Mouse (Mus musculus) neutrophil, adult 5-6 weeks (primary cell): Measurements from ENCODE around the gene Pde10a. TPM values are rescaled to one million over a fixed set of nuclear protein-coding genes. Genes with fewer than 3 reads are reported as not detected.
"Not testable (repeated sequence)": the region's sequence is repeated elsewhere in the genome, so short reads cannot be mapped to it uniquely, and the experiment has no call there.

Experiments
- ATAC-seq: fragments of 151-379, 151-347 bp; 2 replicates; pipeline ENCODE4 v1.8.0; 2017; ENCODE audit warnings: mild to moderate bottlenecking, moderate TSS enrichment; ENCODE audit not compliant: insufficient number of reproducible peaks, poor library complexity, low FRiP score, severe bottlenecking; ENCODE audit errors: extremely low read depth
- total RNA-seq: library from RNA; stranded (forward); fragments of 200-1000 nt; gene quantifications from 2 replicates; pipeline ENCODE4 v1.2.3, GENCODE M21; 2017

Pde10a gene
- total RNA-seq, 1 experiment from 2014 or later, result not detected

DNA sequence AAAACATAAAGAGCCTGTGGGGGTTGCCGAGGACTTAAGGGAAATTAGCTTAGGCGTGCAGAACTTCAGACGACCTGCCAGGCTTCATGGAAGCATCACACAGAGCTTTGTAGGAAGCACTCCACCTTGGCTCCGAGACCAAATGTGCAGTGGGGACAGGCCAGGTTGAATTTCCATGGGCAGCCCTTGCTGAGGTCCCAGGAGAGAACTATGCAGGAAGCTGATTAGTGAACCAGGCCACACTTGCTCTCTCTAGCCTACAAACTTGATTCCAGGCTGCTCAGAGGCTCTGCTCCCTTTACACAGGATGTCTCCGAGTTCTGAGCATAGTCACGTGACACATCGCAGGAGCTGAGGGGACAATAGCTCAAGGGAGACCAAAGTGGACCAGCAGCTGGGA lies 175.9 kb downstream of the Pde10a start:
- no peak for ATAC-seq

GRCm38 (mm10) chr17:8702503-8702902 lies 177.3 kb downstream of the Pde10a start:
- no peak for ATAC-seq

DNA sequence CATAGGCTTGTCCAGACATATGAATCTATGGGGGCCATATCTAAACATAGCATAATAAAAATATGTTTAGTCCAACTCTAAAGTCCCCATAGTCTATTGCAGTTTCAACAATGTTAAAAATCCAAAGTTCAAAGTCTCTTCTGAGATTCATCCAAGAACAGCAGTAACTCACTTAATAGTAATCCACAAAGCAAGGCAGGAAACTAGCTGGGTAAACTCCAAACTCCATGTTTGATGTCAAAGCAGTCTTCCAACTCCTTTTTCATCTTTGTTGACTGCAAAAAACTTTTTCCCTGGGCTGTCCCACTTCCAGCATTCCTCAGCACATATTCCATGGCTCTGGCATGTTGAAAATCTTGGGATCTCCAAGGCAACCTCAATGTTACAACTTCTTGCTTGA lies 182.8 kb downstream of the Pde10a start:
- no peak for ATAC-seq

- ATAC-seq, result not testable (repeated sequence)
Measured at GRCm38 (mm10) chr17:8712734-8713133, 187.6 kb downstream of the Pde10a start.

DNA sequence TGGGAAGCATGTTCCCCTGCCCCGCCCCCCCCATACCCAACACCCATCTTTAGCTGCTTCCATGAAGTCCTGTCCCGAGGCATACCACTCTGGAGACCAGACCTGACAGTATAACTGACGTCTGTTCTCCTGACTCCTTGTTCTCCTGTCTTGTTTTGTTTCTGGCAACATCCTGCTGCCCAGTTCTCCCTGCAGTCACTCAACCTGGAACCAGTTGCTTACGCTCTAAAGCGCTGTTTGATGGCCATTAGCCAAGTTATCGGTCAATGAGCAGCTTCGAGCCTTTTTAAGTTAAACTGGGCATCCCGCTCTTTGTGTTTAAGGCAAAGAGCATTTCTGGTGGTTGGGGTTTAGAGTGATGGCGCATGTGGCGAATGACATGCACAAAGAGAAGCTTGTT lies 195.8 kb downstream of the Pde10a start:
- no peak for ATAC-seq

DNA sequence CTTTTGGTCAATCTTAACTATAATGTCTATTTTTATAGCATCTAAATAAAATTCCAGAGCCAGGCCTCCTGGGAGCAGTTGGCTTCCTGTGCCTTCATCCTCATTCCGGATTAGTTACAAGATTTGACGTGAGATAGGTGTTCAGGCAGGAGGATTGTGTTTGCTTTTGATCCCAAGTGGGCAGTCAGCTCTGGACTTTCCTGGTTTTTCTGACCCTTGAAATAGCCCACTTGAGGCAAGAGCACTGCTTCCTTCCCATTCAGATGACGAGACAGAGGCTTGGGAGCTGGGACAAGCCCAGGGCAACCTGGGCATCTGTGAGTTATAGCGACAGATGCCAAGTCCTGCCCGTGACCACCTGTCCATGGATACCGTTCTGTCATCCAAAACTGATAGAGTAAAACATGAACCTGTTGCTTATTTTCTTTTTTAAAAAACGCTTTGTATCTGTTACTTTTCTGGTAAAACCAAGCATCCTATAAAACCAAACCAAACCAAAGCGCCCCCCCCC lies 199.3 kb downstream of the Pde10a start:
- ATAC-seq, result no peak

- ATAC-seq, result no peak
Measured at GRCm38 (mm10) chr17:8728646-8729045, 203.5 kb downstream of the Pde10a start.

DNA sequence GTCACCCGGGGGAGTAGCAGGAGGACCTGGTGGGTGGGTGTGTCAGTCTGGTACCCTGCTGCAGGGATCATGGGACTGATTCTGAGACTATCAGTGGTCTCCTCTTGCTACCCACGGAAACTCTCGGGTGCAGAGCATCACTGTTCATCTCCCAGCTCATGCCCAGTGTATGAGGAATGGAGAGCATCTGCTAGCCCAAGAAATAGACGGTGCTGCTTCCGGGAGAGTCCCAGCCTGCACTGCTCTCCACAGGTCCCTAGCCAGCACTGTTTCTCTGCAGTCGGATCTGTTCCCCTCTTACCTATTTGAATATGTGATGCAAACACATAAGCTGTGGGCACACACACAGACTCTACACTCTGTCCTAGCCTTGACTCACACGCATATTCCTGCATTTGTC lies 204.6 kb downstream of the Pde10a start:
- ATAC-seq, result no peak

GRCm38 (mm10) chr17:8731073-8731472 lies 205.9 kb downstream of the Pde10a start:
- ATAC-seq, result no peak

GRCm38 (mm10) chr17:8736259-8736658 lies 211.1 kb downstream of the Pde10a start:
- no peak for ATAC-seq

- no peak for ATAC-seq
Measured at GRCm38 (mm10) chr17:8742772-8743171, 217.6 kb downstream of the Pde10a start.

- ATAC-seq, result no peak
Measured at GRCm38 (mm10) chr17:8745334-8745733, 220.2 kb downstream of the Pde10a start.

DNA sequence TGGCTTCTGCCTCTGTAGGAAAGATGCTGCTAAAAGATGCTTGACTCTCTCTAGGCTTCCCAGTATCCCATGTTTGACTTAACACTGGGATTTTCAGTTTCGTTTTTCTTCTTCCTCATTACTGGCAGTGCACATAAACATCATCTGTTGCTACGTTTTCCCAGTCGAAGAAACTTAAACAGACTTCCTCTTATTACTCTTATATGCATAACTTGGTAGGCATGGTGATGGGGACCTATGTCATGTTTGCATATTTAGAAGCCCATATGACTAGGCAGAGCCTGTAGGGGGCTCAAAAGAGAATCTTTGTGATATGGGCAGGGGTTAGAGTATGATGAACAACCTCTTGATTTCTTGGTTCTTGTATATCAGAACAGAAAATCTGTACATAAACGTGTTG lies 224.3 kb downstream of the Pde10a start:
- no peak for ATAC-seq

DNA sequence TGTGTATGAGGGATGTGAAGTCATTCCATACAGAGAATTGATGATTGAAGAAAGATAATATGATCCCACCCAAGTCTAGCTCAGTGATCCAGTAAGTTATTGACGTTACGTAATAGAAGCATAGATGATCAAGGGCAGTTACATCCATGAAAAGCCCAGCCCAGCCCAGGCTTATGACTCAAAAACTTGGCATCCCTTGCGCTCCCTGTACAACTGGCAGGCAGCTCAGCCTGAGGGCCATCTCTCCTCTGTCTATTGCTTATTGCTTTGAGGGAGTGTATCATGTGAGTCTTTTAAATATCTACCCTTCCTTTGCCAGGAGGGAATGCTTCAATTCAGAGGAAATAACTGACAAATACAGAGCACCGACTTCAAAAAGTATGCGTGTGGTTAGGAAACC lies 232.4 kb downstream of the Pde10a start:
- ATAC-seq, result no peak

DNA sequence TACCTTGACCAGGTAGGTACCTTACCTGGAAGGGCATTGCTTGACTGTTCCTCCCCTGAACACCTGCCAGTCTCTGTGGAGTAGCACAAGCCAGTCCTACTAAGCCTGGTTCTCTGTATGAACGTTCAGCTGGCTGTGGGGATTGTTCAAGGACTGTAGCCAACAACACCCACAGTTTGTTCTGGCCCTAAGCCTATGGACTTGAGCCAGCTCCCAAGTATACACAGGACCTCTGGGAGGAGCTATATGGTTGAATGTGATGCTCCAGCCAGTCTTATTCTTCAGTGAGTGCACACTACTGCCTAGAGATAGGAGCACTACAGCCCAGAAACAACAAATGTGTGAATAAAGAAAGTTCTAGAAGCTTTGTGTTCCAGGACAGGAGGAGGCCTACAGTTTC lies 238.1 kb downstream of the Pde10a start:
- ATAC-seq, result no peak

- no peak for ATAC-seq
Measured at GRCm38 (mm10) chr17:8765987-8766576, 240.9 kb downstream of the Pde10a start.

- no peak for ATAC-seq
Measured at GRCm38 (mm10) chr17:8769155-8769554, 244.0 kb downstream of the Pde10a start.

- ATAC-seq, result no peak
Measured at GRCm38 (mm10) chr17:8773391-8773790, 248.2 kb downstream of the Pde10a start.

DNA sequence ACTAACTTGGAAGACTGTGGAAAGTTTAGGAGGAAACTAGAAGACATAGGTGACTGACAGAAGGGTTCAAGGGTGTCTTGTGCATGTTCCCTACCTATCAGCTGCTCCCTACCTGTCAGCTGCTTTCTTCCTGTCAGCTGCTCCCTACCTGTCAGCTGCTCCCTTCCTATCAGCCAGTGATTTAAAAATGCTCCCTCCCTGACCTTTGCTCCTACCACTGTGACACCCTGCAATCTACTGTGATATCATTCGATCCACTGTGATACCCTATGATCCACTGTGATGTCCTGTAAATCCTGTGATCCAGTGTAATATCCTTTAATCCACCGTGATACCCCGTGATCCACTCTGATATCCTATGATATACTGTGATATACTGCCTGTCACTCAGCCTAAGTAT lies 249.1 kb downstream of the Pde10a start:
- ATAC-seq, result no peak

DNA sequence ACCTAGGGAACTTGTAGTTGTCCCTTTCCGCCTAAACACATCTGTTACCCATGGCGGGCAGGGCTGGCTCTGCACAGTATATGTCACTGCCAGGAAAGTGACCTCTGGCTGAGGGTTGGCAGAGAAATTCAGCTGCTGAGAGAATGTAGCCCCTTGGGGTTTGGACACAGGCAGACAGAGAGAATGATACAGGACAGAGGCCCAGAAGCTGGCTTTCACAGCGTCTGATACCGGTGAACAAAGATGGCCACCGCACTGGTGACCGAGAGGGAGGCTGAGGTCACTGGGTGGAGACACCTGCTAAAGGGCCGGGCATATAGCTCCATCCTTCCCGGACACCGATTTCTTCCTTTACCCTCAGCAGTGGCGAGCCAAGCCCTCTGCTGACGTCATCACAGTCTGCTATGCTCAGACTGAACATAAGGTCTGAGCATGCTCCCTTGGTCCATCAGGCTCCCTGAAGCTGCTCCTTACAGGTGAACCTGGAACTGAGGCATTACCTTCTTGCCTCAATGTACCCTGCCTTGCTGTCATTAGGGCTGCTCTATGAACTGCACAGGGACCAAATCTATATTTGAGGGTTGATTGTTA lies 250.5 kb downstream of the Pde10a start:
- ATAC-seq, result no peak

DNA sequence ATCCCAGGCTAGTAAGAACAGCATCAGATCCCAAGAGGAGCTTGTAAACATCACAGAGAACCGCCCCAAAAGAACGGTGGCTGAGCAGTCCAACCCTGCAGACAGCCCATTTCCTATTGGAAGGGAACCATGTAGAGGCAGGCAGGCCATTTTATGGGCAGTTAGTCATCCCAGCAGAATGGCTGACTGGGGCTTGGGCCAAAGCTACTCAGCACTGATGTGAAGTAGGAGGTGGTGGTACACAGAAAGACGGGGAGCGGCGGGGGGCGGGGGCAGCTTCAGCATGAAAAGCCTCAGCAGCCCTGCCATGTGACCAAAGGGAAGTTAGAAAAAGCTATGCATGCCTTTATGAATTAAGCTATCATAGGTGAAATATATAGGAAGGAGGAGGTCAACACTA lies 252.5 kb downstream of the Pde10a start:
- ATAC-seq, result no peak
